Mouse (Mus musculus): ENCODE measurements around the gene Prok1. TPM values are rescaled to one million over a fixed set of nuclear protein-coding genes. Genes with fewer than 3 reads are reported as not detected.

Gene Prok1
- polyA plus RNA-seq, 1 experiment: not detected

DNA sequence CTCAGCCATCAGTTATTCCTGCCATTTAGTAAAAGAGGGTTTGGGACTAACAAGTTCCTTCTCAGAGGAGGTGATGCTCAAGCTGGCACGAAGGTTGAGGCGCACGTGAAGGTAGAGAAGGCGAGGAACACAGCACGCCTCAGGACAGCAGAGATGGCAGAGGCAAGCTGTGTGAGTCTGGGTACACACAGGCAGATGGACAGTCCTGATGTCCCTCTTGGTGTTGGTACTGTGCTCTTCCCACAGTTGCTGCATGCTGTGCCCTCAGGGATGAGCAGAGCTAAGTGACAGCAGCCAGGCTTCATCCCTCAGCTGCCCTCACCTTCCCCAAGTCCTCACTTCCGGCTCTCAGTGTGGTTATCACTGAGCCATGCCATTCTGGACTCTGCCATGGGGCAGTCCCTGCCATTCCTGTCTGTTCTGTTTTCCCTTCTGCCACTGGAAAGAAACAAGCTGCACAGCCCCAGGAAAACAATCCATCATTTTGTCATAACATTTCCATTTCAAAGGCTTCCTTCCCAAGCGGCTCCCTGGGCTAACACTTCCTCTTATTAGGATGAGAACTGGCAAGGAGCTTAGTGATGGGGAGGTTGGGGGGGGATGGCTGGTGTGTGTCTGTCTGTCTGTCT, 31.8 kb downstream of the Prok1 start:
- TF ChIP-seq EP300 (IDR thresholded peaks at IDR 0.05; ENCODE audit: insufficient read depth, low read depth, low read length) (no peak), CTCF (IDR thresholded peaks at IDR 0.05; ENCODE audit: low read depth, low read length) (no peak), POLR2A (IDR thresholded peaks at IDR 0.05; ENCODE audit: insufficient read depth, low read length) (no peak)
- Histone ChIP-seq H3K27me3 (ENCODE audit: control insufficient read depth, insufficient read depth, low read length, poor library complexity, severe bottlenecking) (no peaks in the 10 kb centered on the region), H3K4me3 (ENCODE audit: low read depth, low read length) (no peak overlapping the region), H3K9me3 (replicated peaks; ENCODE audit: control insufficient read depth, insufficient read depth, low read length, poor library complexity, severe bottlenecking) (no peaks in the 10 kb centered on the region), H3K9ac (ENCODE audit: low read depth, poor library complexity, severe bottlenecking) (no peak overlapping the region), H3K36me3 (ENCODE audit: control insufficient read depth, insufficient read depth, low read length, poor library complexity, severe bottlenecking) (no peaks in the 10 kb centered on the region), H3K4me1 (ENCODE audit: control insufficient read depth, insufficient read depth, low read length) (no peaks in the 10 kb centered on the region), H3K27ac (ENCODE audit: insufficient read depth, low read length) (no peak overlapping the region)

DNA sequence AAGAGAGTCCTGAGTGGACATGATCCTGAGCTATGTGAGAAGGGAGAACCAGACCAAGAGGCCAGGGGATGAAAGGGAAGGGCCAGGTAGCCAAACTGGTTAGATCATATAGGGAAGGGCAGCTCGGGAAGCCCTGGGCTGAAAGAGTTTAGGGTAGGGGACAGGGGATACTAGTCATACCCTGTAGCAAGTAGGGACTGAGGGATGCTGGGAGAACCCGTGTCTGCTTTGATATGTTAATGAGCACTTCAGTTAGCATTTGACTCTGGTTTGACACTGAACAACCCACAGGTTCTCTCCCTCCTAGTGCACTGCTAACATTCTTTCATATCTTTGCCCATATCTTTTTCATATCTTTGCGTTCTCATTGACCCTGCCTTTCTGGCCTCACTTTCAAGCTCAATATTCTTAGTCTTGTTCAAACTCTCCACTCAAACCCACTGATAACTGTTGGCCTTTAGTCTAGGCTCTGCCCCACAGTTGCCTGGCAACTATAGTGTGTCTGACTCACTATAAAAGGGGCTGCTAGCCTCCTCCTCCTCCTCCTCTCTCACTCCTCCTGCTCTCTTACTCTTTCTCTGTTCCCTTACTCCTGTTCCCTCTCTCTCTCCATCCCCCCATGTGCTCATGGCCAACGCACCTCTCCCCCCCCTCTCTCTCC, 32.9 kb downstream of the Prok1 start:
- Histone ChIP-seq H3K4me1 (ENCODE audit: control insufficient read depth, insufficient read depth, low read length) (no peaks in the 10 kb centered on the region), H3K27me3 (ENCODE audit: control insufficient read depth, insufficient read depth, low read length, poor library complexity, severe bottlenecking) (no peaks in the 10 kb centered on the region), H3K36me3 (ENCODE audit: control insufficient read depth, insufficient read depth, low read length, poor library complexity, severe bottlenecking) (no peaks in the 10 kb centered on the region), H3K9ac (ENCODE audit: low read depth, poor library complexity, severe bottlenecking) (no peak overlapping the region), H3K9me3 (replicated peaks; ENCODE audit: control insufficient read depth, insufficient read depth, low read length, poor library complexity, severe bottlenecking) (no peaks in the 10 kb centered on the region), H3K27ac (ENCODE audit: insufficient read depth, low read length) (no peak overlapping the region), H3K4me3 (ENCODE audit: low read depth, low read length) (no peak overlapping the region)
- TF ChIP-seq POLR2A (IDR thresholded peaks at IDR 0.05; ENCODE audit: insufficient read depth, low read length) (no peak), EP300 (IDR thresholded peaks at IDR 0.05; ENCODE audit: insufficient read depth, low read depth, low read length) (no peak), CTCF (IDR thresholded peaks at IDR 0.05; ENCODE audit: low read depth, low read length) (no peak)

DNA sequence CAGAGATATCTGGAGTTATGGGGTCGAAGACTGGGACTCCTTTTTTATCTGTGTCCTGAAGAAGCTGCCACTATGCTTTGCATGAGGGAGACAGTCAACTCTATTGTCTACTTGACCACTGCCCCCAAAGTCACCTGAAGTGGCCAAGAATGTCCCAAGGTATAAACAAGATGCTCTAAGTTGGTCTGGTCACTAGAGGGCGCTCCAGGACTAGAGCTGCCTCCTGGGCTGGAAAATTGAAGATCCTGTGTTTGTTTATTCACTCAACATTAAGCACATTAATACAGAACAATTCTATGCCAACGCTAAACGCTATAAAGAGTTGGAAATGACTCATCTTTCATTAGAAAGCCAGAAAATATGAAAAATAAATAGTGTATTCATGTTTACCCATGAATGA, 33.5 kb downstream of the Prok1 start:
- Histone ChIP-seq H3K4me1 (ENCODE audit: control insufficient read depth, insufficient read depth, low read length) (no peaks in the 10 kb centered on the region), H3K9me3 (replicated peaks; ENCODE audit: control insufficient read depth, insufficient read depth, low read length, poor library complexity, severe bottlenecking) (no peaks in the 10 kb centered on the region), H3K9ac (ENCODE audit: low read depth, poor library complexity, severe bottlenecking) (no peak overlapping the region), H3K27ac (ENCODE audit: insufficient read depth, low read length) (no peak overlapping the region), H3K4me3 (ENCODE audit: low read depth, low read length) (no peak overlapping the region), H3K36me3 (ENCODE audit: control insufficient read depth, insufficient read depth, low read length, poor library complexity, severe bottlenecking) (no peaks in the 10 kb centered on the region), H3K27me3 (ENCODE audit: control insufficient read depth, insufficient read depth, low read length, poor library complexity, severe bottlenecking) (no peaks in the 10 kb centered on the region)
- TF ChIP-seq POLR2A (IDR thresholded peaks at IDR 0.05; ENCODE audit: insufficient read depth, low read length) (no peak), EP300 (IDR thresholded peaks at IDR 0.05; ENCODE audit: insufficient read depth, low read depth, low read length) (no peak), CTCF (IDR thresholded peaks at IDR 0.05; ENCODE audit: low read depth, low read length) (peak; percentile 77)

DNA sequence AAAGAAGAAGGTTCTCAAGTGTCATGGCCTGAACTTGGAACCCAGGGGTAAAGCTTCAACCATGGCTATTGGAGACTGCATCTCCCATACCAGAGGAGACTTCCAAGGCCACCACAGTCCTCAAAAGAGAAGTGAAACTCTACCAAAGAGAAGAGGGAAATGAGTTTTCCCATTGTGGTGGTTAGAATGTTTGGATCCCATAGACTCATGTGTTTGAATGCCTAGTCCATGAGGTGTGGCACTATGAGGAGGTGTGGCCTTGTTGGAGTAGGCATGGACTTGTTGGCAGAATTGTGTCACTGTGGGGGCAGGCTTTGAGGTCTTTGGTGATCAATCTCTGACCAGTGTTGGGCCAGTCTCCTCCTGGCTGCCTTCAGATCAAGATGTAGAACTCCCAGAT, 34.3 kb downstream of the Prok1 start:
- H3K27me3 ChIP-seq (ENCODE audit: control insufficient read depth, insufficient read depth, low read length, poor library complexity, severe bottlenecking): no peaks in the 10 kb centered on the region
- TF ChIP-seq POLR2A (IDR thresholded peaks at IDR 0.05; ENCODE audit: insufficient read depth, low read length) (no peak), EP300 (IDR thresholded peaks at IDR 0.05; ENCODE audit: insufficient read depth, low read depth, low read length) (no peak), CTCF (IDR thresholded peaks at IDR 0.05; ENCODE audit: low read depth, low read length) (no peak)
- no peak overlapping the region for H3K27ac ChIP-seq (ENCODE audit: insufficient read depth, low read length)
- no peaks in the 10 kb centered on the region for H3K36me3 ChIP-seq (ENCODE audit: control insufficient read depth, insufficient read depth, low read length, poor library complexity, severe bottlenecking)
- H3K4me1 ChIP-seq (ENCODE audit: control insufficient read depth, insufficient read depth, low read length): no peaks in the 10 kb centered on the region
- no peaks in the 10 kb centered on the region for H3K9me3 ChIP-seq (replicated peaks; ENCODE audit: control insufficient read depth, insufficient read depth, low read length, poor library complexity, severe bottlenecking)
- H3K4me3 ChIP-seq (ENCODE audit: low read depth, low read length): no peak overlapping the region
- H3K9ac ChIP-seq (ENCODE audit: low read depth, poor library complexity, severe bottlenecking): no peak overlapping the region

DNA sequence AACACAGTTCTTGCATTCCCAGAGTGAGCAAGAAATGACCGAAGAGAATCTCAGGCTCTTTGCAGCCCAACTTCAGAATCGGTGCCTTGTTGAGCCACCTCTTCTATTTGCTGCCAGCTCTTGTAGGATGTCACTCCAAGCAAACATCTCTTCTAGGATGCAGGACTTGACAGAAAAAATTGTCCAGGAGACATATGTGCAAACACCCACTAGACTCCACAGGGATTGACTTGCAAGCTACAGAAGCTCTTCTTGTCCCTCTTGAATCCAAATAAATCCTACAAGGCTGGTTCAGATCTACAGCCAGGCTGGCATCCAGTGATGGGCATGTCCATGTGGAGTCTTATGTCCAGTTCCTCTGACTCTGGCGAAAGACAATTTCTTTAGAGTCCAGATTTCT, 35.1 kb downstream of the Prok1 start:
- Histone ChIP-seq H3K36me3 (ENCODE audit: control insufficient read depth, insufficient read depth, low read length, poor library complexity, severe bottlenecking) (no peaks in the 10 kb centered on the region), H3K9me3 (replicated peaks; ENCODE audit: control insufficient read depth, insufficient read depth, low read length, poor library complexity, severe bottlenecking) (no peaks in the 10 kb centered on the region), H3K27me3 (ENCODE audit: control insufficient read depth, insufficient read depth, low read length, poor library complexity, severe bottlenecking) (no peaks in the 10 kb centered on the region), H3K27ac (ENCODE audit: insufficient read depth, low read length) (no peak overlapping the region), H3K9ac (ENCODE audit: low read depth, poor library complexity, severe bottlenecking) (no peak overlapping the region), H3K4me3 (ENCODE audit: low read depth, low read length) (no peak overlapping the region), H3K4me1 (ENCODE audit: control insufficient read depth, insufficient read depth, low read length) (no peaks in the 10 kb centered on the region)
- no peak for TF ChIP-seq POLR2A (IDR thresholded peaks at IDR 0.05; ENCODE audit: insufficient read depth, low read length)
- no peak for TF ChIP-seq CTCF (IDR thresholded peaks at IDR 0.05; ENCODE audit: low read depth, low read length)
- TF ChIP-seq EP300 (IDR thresholded peaks at IDR 0.05; ENCODE audit: insufficient read depth, low read depth, low read length): no peak

All from ES-Bruce4 (cell line).